8 mouse cellular contexts compared by ENCODE assay signal in genomic region chr6:94760629-94761111, GRCm38 (mm10).
DNase-seq lines count a peak whose midpoint lies in the region; ATAC-seq and TF ChIP-seq lines count a peak whose summit lies in the region.

No protein-coding gene starts in this region.

- H3K4me2 ChIP-seq in limb, embryonic 13.5 days (replicated peaks) = no peak overlapping the region; the same call in 1 of the 2 replicates

- WGBS in limb, embryonic 13.5 days = 34% methylated on average over 17 of the region's 17 CpGs
- 83% methylated on average over 17 of the region's 17 CpGs for WGBS in kidney, adult 2 months

- H3K4me1 ChIP-seq in limb, embryonic 13.5 days = peaks cover 35% of the 10 kb centered on the region
- no peaks in the 10 kb centered on the region; the same call in 1 of the 2 replicates for H3K4me1 ChIP-seq in kidney, adult 2 months (ENCODE audit: control insufficient read depth, insufficient read depth, low read length)

- H3K27me3 ChIP-seq in limb, embryonic 13.5 days = no peaks in the 10 kb centered on the region
- no peaks in the 10 kb centered on the region for H3K27me3 ChIP-seq in kidney, adult 2 months (replicated peaks; ENCODE audit: control insufficient read depth, insufficient read depth, low read length)

- no peaks in the 10 kb centered on the region for H3K36me3 ChIP-seq in limb, embryonic 13.5 days
- H3K36me3 ChIP-seq in kidney, adult 2 months (ENCODE audit: control insufficient read depth, insufficient read depth, low read length) = no peaks in the 10 kb centered on the region

- H3K4me3 ChIP-seq in limb, embryonic 13.5 days = no peak overlapping the region
- H3K4me3 ChIP-seq in kidney, adult 2 months (ENCODE audit: insufficient read depth, low read depth, low read length) = no peak overlapping the region

- no peak for TF ChIP-seq POLR2A in kidney, adult 2 months (IDR thresholded peaks at IDR 0.05; ENCODE audit: low read depth, low read length)

- peak; percentile 2 for DNase-seq in cerebellum, adult 11-12 months
- DNase-seq in cerebellum, adult 9-10 months = no peak
- peak; percentile 31 for DNase-seq in spleen, adult 12 weeks (ENCODE audit: low spot score)
- no peak for DNase-seq in kidney, adult 2 months
- no peak for DNase-seq in left cerebral cortex, adult 9 months (ENCODE audit: low spot score in 2 of 2)
- DNase-seq in heart, postnatal 4 days = no peak

- no peak for TF ChIP-seq CTCF in kidney, adult 2 months (conservative IDR thresholded peaks at IDR 0.05; ENCODE audit: insufficient read depth, insufficient read length, low read depth, low read length)

- H3K9ac ChIP-seq in limb, embryonic 13.5 days = no peak overlapping the region

- ATAC-seq in activated CD4-positive, CD25-positive, alpha-beta regulatory T cell, adult 4 months = peak; percentile 86
- ATAC-seq in limb, embryonic 13.5 days (ENCODE audit: low FRiP score, low read depth) = peak; percentile 16; the same call in 1 of the 2 replicates

- no peaks in the 10 kb centered on the region for H3K9me3 ChIP-seq in limb, embryonic 13.5 days

- peak overlapping the region; percentile 72; the same call in 1 of the 2 replicates for H3K27ac ChIP-seq in limb, embryonic 13.5 days
- H3K27ac ChIP-seq in kidney, adult 2 months (ENCODE audit: insufficient read depth, low read depth, low read length) = no peak overlapping the region

Comparison
In these comparisons a context has a peak if more than half of its experiments do, and no peak if none do; other contexts are left out.
1. DNase-seq: peak in cerebellum, adult 11-12 months (single experiment) and spleen, adult 12 weeks (single experiment); none in cerebellum, adult 9-10 months (single experiment), kidney, adult 2 months (single experiment), left cerebral cortex, adult 9 months (0 of 2) and heart, postnatal 4 days (single experiment).